Mouse (Mus musculus) cerebellum, adult (tissue): ENCODE measurements around the gene Nuak2.
"Not testable (repeated sequence)": the region's sequence is repeated elsewhere in the genome, so short reads cannot be mapped to it uniquely, and the experiment has no call there.

Source experiments
- ATAC-seq: cut with Nextera tagmentation; 2 replicates; pipeline ENCODE4 v1.9.2; 2017; ENCODE audit warnings: mild to moderate bottlenecking, moderate library complexity, mixed read lengths; ENCODE audit not compliant: insufficient number of reproducible peaks, low FRiP score, low TSS enrichment

The Nuak2 gene

DNA sequence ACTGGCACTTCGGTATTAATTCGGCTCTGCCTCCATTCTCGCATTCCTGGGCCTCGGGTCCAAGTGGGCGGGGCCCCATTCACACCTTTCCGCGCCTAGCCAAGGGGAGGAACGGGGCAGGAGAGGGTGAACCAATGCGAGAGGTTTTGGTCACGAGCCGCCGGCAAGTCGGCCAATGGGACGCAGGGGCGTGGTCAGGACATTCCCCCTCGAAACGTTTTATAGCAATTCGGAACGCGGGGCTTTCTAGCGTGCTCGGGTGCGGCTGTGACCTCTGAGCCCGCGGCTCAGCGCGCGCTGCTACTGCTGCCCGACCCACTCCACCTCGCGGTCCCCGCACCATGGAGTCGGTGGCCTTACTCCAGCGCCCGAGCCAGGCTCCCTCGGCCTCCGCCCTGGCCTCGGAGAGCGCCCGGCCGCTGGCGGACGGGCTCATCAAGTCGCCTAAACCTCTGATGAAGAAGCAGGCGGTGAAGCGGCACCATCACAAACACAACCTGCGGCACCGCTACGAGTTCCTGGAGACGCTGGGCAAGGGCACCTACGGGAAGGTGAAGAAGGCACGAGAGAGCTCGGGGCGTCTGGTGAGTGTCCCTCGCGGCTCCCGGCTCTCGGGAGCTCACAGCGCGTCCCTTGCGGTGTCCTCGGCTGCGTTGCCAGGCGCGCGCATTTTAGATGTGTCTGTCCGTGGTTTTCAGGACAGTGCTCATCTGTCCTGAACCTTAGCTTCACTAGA is at the start of gene Nuak2:
Nuak2 (plus strand) TSS at position 238 of the 736 bp plus-strand sequence.
- peak; percentile 74 for ATAC-seq

- no peak for ATAC-seq
Observed at GRCm38 (mm10) chr1:132266791-132267557, 49.0 kb upstream of the Nuak2 start.

DNA sequence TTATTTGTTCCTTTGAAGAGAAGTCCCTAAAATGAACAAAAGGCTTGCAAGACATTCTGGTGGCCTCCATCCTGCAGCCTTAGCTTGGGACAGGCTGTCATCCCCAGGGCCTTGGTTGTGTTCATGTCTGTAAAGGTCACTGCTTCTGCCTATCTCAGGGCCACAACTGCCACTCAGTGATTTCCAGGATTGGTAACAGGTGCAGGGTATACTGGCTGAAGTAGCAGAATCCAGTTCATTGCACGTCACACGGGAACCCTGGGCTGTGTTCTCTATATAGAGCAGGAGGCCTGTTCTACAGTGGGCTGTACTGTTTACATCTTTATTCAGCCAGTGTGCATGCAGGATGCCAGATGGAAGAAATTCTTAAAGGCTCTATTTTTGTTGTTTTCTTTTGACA is 48.0 kb upstream of the Nuak2 start:
- ATAC-seq: no peak

DNA sequence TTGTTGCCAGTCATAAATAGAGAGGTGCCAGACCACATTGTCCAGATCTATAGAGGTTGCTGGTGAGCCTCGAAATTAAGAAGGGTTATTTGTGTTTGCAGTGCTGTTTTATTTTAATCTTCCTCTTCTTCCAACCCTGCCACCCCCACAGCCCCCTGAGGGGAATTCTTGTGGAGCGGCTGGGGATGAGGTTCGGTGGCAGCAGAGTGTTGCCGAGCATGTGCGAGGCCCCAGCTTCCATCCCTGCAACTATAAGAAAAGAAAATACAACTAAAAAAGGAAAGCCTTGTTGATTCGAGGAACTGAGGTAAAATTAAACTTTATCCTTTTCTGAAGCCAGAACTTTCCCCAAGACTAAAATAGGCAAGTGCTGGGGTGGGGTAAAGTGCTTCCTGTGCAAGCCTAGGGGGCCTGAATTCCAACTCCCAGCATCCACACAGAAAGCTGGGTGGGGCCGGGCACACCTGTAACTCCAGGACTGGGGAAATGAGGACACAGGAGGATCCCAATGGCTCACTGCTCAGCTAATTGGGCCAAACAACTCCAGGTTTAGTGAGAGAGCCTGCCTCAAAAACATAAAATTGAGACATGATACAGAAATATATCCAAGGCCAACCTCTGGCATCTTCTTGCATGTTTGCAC is 47.4 kb upstream of the Nuak2 start:
- no peak for ATAC-seq

DNA sequence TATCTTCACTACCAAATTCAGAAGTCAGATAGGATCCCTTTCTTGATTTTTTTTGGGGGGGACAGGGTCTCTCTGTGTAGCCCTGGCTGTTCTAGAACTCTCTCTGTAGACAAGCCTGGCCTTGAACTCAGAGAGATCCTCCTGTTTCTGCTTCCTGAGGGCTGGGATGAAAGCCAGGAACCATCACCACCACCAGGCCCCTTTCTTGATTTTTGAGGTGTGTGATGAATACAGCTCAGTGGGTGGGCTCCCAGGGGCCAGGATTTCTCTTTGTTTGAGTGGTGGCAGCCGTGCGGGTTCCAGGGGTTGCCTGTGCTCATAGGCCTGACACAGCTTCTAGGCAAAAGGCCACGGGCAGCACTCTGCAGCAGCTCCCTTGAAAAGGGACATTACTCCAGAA is 44.7 kb upstream of the Nuak2 start:
- no peak for ATAC-seq

GRCm38 (mm10) chr1:132276694-132277093 is 39.2 kb upstream of the Nuak2 start:
- ATAC-seq: no peak

DNA sequence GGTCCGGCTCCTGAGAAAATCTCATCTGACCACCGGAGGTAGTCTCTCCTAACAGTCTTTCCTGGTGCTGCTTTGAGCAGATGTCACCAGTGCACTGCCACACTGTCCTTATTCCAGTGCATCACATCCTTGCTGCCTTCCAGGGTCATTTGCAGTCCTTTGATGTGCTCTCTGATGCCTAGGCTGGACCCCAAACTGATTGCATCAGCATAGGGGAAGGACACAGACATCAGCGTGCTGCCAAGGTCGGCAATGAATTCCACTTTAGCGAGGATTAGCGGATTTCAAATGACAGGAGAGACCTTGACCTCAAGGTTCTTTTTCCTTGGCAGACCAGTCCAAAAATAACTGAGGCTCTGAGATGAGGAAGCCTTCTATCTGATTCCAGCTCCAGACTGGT is 38.8 kb upstream of the Nuak2 start:
- no peak for ATAC-seq

- not testable (repeated sequence) for ATAC-seq
Observed at GRCm38 (mm10) chr1:132280636-132281035, 35.3 kb upstream of the Nuak2 start.

GRCm38 (mm10) chr1:132281523-132282176 is 34.3 kb upstream of the Nuak2 start:
- no peak for ATAC-seq

GRCm38 (mm10) chr1:132282177-132282536 is 33.8 kb upstream of the Nuak2 start:
- ATAC-seq: no peak

DNA sequence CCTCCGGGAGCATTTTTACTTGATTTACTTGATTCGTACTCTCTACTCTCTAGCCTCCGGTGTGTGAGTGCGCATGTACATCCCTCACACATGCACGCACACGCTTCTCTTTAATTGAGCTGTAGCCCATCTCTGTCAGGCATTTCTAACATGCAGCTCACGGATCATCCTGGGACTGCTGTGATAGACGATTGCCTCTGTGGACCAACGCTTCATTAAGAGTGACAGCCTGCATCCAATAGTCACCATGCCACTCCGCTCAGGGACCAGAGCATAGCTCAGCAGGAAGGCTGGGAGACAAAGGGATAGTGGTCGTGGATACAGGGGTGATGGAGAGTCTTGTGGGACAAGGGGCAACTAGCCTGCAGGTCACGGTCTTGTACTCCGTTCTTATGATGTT is 32.9 kb upstream of the Nuak2 start:
- no peak for ATAC-seq

- no peak for ATAC-seq
Observed at GRCm38 (mm10) chr1:132286735-132287134, 29.2 kb upstream of the Nuak2 start.

DNA sequence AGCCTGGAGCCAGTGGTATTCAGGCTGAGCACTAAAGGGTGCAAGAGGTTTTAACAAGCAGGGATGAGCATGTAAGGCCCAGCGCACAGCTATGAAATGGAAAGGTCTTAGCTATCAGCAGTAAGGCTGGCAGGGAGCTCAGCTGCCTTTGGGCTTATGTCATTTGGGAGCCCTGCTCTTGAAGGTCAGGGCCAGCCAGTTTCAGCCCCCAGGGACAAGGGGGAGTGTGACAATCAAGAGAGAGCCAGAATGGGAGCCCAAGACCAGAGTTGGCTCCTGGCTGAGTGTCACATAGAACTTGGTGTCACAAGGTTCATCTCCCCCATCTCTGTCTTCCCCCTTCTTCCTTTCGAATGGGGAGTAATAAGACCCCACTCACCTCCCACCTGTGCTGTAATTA is 28.5 kb upstream of the Nuak2 start:
- ATAC-seq: no peak

DNA sequence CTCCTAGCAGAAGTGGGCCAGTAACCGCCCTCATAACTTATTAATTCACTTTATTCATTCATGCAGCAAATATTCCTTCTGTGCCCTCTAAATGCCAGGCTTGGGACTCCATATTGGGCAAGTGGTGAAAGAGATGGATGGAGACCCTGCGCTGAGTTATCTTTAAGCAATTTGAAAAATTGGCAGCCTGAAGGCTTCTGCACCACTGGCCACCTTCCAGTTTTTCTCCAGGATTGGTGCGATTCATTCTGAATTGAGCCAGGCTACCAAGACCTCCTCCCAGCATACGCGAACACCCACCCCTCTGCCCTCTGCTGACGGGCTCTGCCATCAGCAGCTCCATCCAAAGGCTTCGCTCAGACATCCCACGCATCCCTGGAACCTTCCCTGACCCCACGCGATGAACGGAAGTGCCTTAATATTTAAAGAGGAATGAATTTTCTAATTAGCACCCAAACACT is 27.9 kb upstream of the Nuak2 start:
- no peak for ATAC-seq

DNA sequence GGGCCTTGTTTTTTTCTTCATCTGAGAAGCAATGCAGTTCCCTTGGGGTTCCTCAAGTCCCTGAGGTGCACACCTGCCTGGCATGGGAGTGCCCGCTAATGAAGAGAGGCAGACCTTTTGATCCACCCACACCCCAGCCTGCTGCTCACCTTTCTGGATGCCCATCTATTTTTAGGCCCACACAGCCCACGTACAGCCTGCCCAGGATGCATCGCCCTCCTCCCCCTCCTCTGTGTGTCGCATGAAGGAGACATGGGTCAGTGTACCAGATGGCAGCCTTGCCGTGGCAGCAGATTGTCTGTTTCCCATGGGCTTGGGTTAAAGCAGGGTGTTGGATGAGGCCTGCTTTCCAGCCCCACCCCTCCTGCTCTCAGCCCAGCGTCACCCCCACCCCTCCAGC is 26.0 kb upstream of the Nuak2 start:
- ATAC-seq: peak; percentile 62; the same call in 1 of the 2 replicates

- ATAC-seq: no peak
Observed at GRCm38 (mm10) chr1:132290921-132291675, 24.8 kb upstream of the Nuak2 start.

DNA sequence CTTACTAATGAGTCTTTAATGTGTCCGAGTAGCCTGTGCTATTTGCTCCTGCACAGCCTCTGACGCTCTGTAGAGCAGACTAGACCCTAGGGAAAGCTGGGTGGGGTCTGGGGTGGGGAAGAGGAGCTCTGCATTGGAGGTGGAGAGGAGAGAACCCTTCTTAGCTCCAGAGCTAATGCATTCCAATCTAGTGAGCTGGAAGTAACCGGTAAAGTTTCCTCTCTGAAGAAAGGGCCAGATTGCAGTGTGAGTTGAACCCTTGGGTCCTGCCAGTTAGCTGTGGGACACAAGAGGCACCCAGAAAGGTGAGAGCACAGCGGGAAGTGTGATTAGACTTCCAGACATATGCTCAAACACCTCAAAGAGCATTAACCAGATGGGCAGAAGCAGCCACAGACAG is 24.2 kb upstream of the Nuak2 start:
- ATAC-seq: no peak

- no peak for ATAC-seq
Observed at GRCm38 (mm10) chr1:132292318-132293129, 23.4 kb upstream of the Nuak2 start.

DNA sequence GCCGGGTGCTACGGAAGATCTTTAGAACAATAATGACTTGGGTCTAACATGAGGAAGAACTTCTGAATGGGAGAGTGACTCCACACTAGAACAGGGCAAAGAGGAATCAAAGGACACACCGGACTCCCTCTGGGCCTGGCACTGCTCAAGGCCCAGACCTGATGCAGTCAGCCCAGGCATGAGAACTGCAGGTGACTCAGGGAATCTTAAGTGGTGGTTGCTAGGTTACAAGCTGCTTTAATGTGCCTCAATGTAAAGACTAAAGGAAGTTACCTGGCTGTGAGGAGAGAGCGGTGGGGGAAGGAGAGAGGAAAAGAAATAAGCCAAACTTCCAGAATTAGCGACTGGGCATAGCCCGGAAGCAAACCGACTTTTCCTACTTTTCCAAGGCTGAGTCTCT is 20.4 kb upstream of the Nuak2 start:
- ATAC-seq: no peak
